Mouse (Mus musculus): ENCODE results near the gene Gm17622.

DNA sequence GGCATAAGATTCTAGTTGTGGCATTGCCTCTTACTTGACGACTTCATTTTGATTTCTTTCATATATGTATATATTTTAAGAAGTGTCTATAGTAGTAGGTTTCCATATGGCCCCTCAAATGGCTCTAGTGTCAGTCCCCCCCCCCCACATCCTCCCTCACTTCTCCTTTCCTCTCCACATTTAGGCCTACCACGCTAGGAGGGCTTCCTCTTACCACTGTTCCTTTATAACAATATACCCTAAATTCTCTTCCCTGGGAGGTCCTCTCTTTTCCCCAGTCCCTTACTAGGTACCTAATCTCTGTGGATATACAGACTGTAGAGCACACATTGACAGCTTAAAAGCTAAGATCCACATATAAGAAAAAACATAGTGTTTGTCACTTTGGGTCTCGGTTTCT, 30.8 kb downstream of the Gm17622 start:
- TF ChIP-seq EP300 (IDR thresholded peaks at IDR 0.05; ENCODE audit: low read depth) = no peak
- TF ChIP-seq CTCF (IDR thresholded peaks at IDR 0.05; ENCODE audit: low read depth) = no peak

Measured in heart, postnatal 0 days (tissue).